Mouse (Mus musculus): ENCODE measurements at regions not wholly inside any gene's neighbourhood (a gene's known extent, or its start where the extent isn't known, plus 50 kb on each side); places are given as distances from the start of the nearest gene placed in this dataset.

GRCm38 (mm10) chr9:94016747-94017487 lies 521.0 kb downstream of the 1190002N15Rik start:
- intact Hi-C loops (cut with DNase I), result no loop called here

DNA sequence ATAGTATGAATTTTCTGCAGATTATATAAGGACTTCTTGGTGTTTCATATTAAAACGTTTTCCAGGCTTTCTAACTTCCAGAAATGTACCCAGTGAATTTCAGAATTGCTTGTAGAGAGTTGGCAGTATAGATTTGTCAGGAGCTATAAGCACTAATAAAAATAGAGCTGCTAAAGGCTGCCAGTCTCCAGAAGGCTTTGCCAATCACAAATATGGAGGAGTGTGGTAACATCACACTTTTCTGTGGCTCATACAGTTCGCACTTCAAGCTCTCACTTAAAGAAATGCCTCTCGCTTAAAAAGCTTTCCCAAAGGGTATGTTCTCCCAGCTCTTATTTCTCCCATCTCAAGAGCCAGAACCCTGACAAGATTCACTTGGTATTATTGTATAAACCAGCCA lies 545.7 kb downstream of the 1190002N15Rik start:
- intact Hi-C loops (cut with DNase I), result no loop called here
- DNase-seq, result no peak

More at GRCm38 (mm10) chr9:94016747-94017487, 521.0 kb downstream of the 1190002N15Rik start:
- DNase-seq, result no peak

DNA sequence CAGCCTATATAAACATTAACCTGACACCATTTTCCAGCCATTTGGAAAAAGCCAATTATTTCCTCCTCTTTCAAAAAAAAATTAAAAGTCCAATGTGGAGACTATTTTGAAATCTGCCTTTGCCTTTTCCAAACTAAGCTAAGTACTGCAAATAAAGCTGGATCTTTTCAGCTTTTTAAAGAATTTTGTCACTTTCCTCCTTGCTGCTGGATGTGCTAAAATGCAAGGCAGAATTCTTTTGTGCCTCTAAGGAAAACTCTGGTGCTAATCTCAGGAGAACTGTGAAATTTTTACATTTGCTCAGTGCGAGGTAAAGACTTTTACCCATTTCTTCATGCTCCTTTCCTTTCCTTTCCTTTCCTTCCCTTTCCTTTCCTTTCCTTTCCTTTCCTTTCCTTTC lies 546.7 kb downstream of the 1190002N15Rik start:
- no peak for DNase-seq
- intact Hi-C loops (cut with DNase I), result no loop called here

GRCm38 (mm10) chr9:93981136-93981535 lies 556.7 kb downstream of the 1190002N15Rik start:
- intact Hi-C loops (cut with DNase I), result no loop called here
- no peak for DNase-seq

- DNase-seq, result no peak
- intact Hi-C loops (cut with DNase I), result no loop called here
Observed at GRCm38 (mm10) chr9:93969691-93970284, 568.1 kb downstream of the 1190002N15Rik start.

DNA sequence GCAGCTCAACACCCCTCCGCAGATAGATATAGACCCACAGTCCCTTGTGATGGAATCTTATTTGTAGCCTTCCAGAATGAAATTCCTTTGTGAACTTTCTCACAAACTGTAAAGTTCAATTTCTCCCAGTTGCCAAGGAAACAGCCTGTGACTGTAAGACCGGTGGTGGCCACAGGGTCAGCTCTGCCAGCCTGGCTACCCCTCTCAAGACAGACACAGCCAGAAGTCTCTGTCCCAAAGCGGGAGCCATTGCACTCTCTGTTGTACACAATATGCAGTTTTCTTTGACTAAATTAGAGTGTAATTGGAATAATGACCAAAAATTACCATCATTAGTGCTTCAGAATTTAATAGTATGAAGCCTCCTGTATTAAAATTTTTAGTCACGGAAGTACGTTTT lies 568.8 kb downstream of the 1190002N15Rik start:
- intact Hi-C loops (cut with DNase I), result no loop called here
- DNase-seq, result no peak

DNA sequence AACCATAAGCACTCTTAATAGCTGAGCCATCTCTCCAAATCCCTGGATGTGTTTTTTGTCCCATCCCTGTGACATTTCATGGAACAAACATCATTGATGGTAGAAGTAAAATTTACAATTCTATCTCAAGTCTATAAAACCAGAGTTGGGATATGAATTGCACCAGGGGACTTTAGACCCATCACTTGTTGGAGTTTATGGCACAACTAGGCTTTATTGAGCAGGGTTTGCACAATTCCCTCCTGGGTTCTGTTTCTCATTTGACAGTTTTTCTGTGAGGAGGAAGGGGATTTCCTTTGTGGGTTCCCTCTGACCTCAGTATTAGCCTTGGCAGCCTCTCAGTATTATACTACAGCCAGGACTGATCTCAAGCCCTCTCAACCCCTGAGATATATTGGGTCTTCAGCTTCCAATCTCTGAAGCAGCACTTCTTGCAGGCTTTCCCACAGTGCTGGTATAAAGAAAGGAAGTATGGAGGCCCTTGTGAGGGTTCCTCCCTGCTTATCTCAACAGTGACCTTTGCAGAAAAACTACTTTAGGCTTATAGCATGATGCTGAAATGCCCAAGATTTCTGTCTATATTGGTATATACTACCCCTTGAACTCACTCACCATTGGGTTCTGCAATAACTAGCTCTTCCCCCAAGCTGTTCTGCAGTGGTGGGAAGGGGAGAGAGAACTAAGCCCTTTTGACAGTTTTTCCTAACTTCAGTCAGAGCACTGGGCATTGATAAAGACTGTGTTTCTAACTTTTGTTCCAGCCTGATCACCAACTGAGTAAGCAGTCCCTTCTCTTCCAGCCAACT lies 582.4 kb downstream of the 1190002N15Rik start:
- intact Hi-C loops (cut with DNase I), result no loop called here
- DNase-seq, result no peak

GRCm38 (mm10) chr9:93948671-93949070 lies 589.2 kb downstream of the 1190002N15Rik start:
- no peak for DNase-seq
- intact Hi-C loops (cut with DNase I), result no loop called here

DNA sequence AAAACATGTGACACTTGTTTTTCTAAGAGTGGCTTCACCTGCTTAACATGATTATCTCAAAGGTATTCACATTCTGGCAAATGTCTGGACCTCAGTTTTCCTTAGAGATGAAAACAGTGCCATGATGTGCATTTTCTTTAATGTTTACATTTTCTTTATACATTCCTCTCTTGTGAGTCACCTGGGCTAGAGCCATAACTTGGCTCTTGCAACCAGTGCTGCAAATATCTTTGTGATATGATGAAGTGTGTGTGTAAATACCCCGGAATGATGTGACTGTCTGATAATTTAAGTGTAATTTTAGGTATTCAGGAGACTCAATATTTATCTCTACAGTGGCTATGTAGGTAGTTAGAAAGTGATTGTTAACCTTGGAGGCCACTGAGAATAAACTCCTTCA lies 590.8 kb downstream of the 1190002N15Rik start:
- intact Hi-C loops (cut with DNase I), result no loop called here

GRCm38 (mm10) chr9:93940193-93940592 lies 597.7 kb downstream of the 1190002N15Rik start:
- intact Hi-C loops (cut with DNase I), result no loop called here

More for the DNA sequence above, 590.8 kb downstream of the 1190002N15Rik start:
- DNase-seq, result no peak

DNA sequence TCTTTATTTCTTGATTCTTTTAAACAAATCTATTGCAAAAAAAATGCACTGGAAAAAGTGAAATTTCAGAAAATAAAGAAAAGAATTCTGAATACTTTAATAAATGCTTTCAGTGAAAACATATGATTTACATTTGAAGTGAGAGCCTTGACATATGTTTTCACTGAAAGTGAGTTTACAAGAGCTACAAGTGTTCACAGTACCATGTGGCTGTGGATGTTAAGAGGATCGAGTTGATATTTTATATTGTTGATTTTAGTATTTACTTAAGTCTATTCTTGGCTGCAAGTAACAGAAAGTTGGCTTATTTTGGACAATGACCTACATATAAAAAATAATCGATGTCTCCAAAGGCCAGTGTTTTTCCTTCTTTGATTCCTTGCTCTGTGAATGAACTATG lies 607.2 kb downstream of the 1190002N15Rik start:
- intact Hi-C loops (cut with DNase I), result no loop called here
- DNase-seq, result no peak

More at GRCm38 (mm10) chr9:93940193-93940592, 597.7 kb downstream of the 1190002N15Rik start:
- no peak for DNase-seq

GRCm38 (mm10) chr9:93889256-93889655 lies 648.6 kb downstream of the 1190002N15Rik start:
- intact Hi-C loops (cut with DNase I), result no loop called here

DNA sequence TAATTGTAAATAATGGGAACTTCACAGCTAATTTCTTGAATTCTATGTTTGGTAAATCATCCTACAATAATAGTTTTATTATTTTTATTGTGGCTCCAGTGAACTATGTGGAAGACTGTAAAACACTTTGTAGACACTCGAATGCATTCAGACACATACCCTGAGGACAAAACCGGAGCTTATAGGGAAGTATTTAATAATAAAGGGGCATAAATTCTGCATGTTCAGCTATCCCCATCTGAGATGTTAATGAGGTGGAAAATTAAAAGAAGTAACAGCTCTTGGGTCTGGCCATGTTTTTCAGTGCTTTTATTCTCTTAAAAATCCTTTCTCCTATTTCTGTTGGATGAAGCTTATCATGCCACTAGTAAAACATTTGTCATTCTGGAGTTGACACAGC lies 657.8 kb downstream of the 1190002N15Rik start:
- no peak for DNase-seq
- intact Hi-C loops (cut with DNase I), result no loop called here

More at GRCm38 (mm10) chr9:93889256-93889655, 648.6 kb downstream of the 1190002N15Rik start:
- no peak for DNase-seq

DNA sequence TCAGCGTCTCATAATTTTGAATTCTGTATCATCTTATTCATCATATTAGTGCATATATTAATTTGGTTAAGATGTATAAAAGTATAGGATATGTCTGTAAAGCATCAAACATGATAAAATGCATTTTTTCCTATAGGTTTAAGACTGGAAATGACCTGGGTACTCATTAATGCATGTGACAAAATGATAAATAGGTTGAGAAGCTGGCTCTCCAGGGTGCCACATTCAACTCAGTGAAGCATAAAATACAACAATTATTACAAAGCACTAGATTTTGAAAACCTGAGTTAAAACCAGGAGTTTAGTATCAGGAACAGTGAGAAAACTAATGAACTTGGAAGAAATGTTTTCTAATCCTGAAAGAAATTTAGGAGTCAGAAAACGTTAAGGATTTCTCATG lies 658.3 kb downstream of the 1190002N15Rik start:
- intact Hi-C loops (cut with DNase I), result no loop called here
- DNase-seq, result no peak

DNA sequence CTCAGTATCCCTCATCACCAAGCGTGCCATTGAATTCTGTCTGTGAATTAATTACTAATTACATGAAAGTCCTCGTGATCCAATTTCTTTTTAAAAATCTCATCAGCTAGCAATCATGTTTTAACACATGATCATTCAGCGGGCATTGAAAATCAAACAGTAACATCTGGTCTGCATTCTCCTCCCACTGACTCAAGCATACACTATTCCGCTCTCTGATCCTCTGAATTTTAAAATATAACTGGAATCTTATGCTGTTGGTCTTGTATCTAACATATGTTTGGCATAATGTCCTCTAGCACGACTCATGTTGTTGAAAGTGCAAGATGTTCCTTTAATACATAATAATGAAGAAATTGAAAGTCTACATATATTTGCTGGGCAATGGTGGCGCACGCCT lies 667.1 kb downstream of the 1190002N15Rik start:
- DNase-seq, result no peak
- intact Hi-C loops (cut with DNase I), result no loop called here

GRCm38 (mm10) chr9:93857937-93858336 lies 679.9 kb downstream of the 1190002N15Rik start:
- intact Hi-C loops (cut with DNase I), result no loop called here

GRCm38 (mm10) chr9:93846411-93846810 lies 691.5 kb downstream of the 1190002N15Rik start:
- no peak for DNase-seq
- intact Hi-C loops (cut with DNase I), result no loop called here

More at GRCm38 (mm10) chr9:93857937-93858336, 679.9 kb downstream of the 1190002N15Rik start:
- no peak for DNase-seq

GRCm38 (mm10) chr9:93843869-93844268 lies 694.0 kb downstream of the 1190002N15Rik start:
- DNase-seq, result no peak
- intact Hi-C loops (cut with DNase I), result no loop called here
